Mouse (Mus musculus) layer of hippocampus, postnatal 25 days (tissue): ENCODE results near the gene Wfdc2. TPM values are rescaled to one million over a fixed set of nuclear protein-coding genes. Genes with fewer than 3 reads are reported as not detected.
"Not testable (repeated sequence)": the region's sequence is repeated elsewhere in the genome, so short reads cannot be mapped to it uniquely, and the experiment has no call there.

ENCODE experiments used
- DNase-seq, 2 experiments: peaks; one replicate each; pipeline ENCODE4 v3.0.0; 2022; ENCODE audit warnings: mixed read lengths in 2 of 2, low spot score in 1 of 2; ENCODE audit errors: extremely low spot score in 1 of 2
- total RNA-seq, 2 experiments: library from RNA; stranded (reverse); gene quantifications; 2 replicates each; pipeline ENCODE4 v1.2.3; 2021

Gene Wfdc2
- total RNA-seq, 2 experiments from 2014 or later: 0.34 TPM; not detected in 1

- DNase-seq: not testable (repeated sequence)
These were observed 51.3 kb downstream of the Wfdc2 start, which contains the start of the genes Wfdc6b and Wfdc8 for GRCm38 (mm10) chr2:164613471-164613870. Wfdc6b (plus strand) TSS chr2:164613522. Wfdc8 (minus strand) TSS chr2:164613626.

DNA sequence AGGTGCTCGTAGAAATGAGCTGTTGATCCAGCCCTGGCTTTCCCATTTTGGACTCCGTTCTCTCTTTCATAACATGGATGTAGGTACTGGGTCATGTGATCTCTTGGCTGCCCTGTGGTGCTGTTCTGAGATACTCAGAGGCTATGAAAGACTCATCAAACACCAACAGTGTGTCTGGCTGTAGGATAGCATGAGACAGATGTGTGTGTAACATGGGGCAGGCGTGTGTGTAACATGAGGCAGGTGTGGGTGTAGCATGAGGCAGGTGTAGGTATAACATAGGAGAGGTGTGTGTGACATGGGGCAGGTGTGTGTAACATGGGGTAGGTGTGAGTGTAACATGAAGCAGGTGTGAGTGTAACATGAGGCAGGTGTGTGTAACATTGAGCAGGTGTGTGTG, 53.2 kb downstream of the Wfdc2 start:
- no peak for DNase-seq

Other genes starting within 250 kb of the Wfdc2 start
- gene Svs6, start 245.7 kb upstream of the Wfdc2 start, total RNA-seq: not detected
- not detected for gene Svs5, start 229.7 kb upstream of the Wfdc2 start, total RNA-seq
- gene Slpi, start 173.3 kb upstream of the Wfdc2 start, total RNA-seq: under 1 TPM; 0.59 to 0.68 TPM
- gene Rbpjl, start 159.3 kb upstream of the Wfdc2 start, total RNA-seq: under 1 TPM; 0.34 to 0.45 TPM
- 10 to 100 TPM; 13.0 to 17.5 TPM for gene Matn4, start 157.3 kb upstream of the Wfdc2 start, total RNA-seq
- gene Sdc4, start 118.5 kb upstream of the Wfdc2 start, total RNA-seq: 100 to 1,000 TPM; 101 to 146 TPM
- 10 to 100 TPM; 41.0 to 45.2 TPM for gene Sys1, start 105.4 kb upstream of the Wfdc2 start, total RNA-seq
- gene Gm20458, start 101.4 kb upstream of the Wfdc2 start, total RNA-seq: 10 to 100 TPM in 1 of 2 experiments, 1 to 10 TPM in 1; 3.9 to 11.3 TPM
- gene Trp53tg5, start 88.7 kb upstream of the Wfdc2 start, total RNA-seq: not detected
- 100 to 1,000 TPM; 116 to 118 TPM for gene Dbndd2, start 76.3 kb upstream of the Wfdc2 start, total RNA-seq
- gene Pigt, start 64.9 kb upstream of the Wfdc2 start, total RNA-seq: 10 to 100 TPM; 85.3 to 87.3 TPM
- gene Spint3, start 11.0 kb downstream of the Wfdc2 start, total RNA-seq: not detected
- gene Wfdc6a, start 23.0 kb downstream of the Wfdc2 start, total RNA-seq: not detected
- gene Eppin, start 31.2 kb downstream of the Wfdc2 start, total RNA-seq: not detected
- gene Wfdc6b, start 51.1 kb downstream of the Wfdc2 start, total RNA-seq: not detected
- gene Wfdc8, start 51.2 kb downstream of the Wfdc2 start, total RNA-seq: not detected
- not detected for gene Wfdc16, start 76.4 kb downstream of the Wfdc2 start, total RNA-seq
- not detected for gene Wfdc10, start 93.6 kb downstream of the Wfdc2 start, total RNA-seq
- gene Wfdc9, start 94.2 kb downstream of the Wfdc2 start, total RNA-seq: not detected
- not detected for gene Wfdc11, start 111.7 kb downstream of the Wfdc2 start, total RNA-seq
- not detected for gene Wfdc13, start 122.7 kb downstream of the Wfdc2 start, total RNA-seq
- gene Spint4, start 136.1 kb downstream of the Wfdc2 start, total RNA-seq: not detected
- not detected for gene Spint5, start 152.9 kb downstream of the Wfdc2 start, total RNA-seq
- 1 to 10 TPM in 1 of 2 experiments, under 1 TPM in 1; 0.89 to 1.0 TPM for gene Wfdc3, start 183.5 kb downstream of the Wfdc2 start, total RNA-seq
- gene Dnttip1, start 183.6 kb downstream of the Wfdc2 start, total RNA-seq: 10 to 100 TPM; 37.0 TPM
- gene Ube2c, start 207.5 kb downstream of the Wfdc2 start, total RNA-seq: 1 to 10 TPM in 1 of 2 experiments, not detected in 1; 1.2 TPM
- gene Tnnc2, start 217.6 kb downstream of the Wfdc2 start, total RNA-seq: not detected
- gene Snx21, start 223.4 kb downstream of the Wfdc2 start, total RNA-seq: 10 to 100 TPM; 38.0 to 45.8 TPM
- 10 to 100 TPM; 24.3 to 25.4 TPM for gene Acot8, start 242.5 kb downstream of the Wfdc2 start, total RNA-seq
- 1 to 10 TPM; 7.8 to 9.3 TPM for gene Zswim3, start 242.7 kb downstream of the Wfdc2 start, total RNA-seq